ENCODE assay signal across 23 mouse cellular contexts in genomic region chr9:46186387-46186786, GRCm38 (mm10). TPM values are rescaled to one million over a fixed set of nuclear protein-coding genes. Genes with fewer than 3 reads are reported as not detected.
DNase-seq lines count a peak whose midpoint lies in the region; ATAC-seq and TF ChIP-seq lines count a peak whose summit lies in the region.
"Had no signal": no experiment of that assay in that cellular context is flagged by ENCODE, and none has a peak within 500 bp of the region (broad histone marks: within the 10 kb centered on the region; RNA-seq: fewer than 3 reads in every experiment).

No protein-coding gene starts in this region.

- intact Hi-C loops in left cerebral cortex, adult 2 months (cut with DNase I) = no loop called here
- intact Hi-C loops in left cerebral cortex, postnatal 4 days (cut with DNase I) = no loop called here

- WGBS in forebrain, postnatal 0 days = 86% methylated on average over 1 of the region's 1 CpGs
- WGBS in forebrain, embryonic 10.5 days = 76% methylated on average over 1 of the region's 1 CpGs
- 92% methylated on average over 1 of the region's 1 CpGs for WGBS in neural tube, embryonic 15.5 days

- no peaks in the 10 kb centered on the region for H3K36me3 ChIP-seq in forebrain, postnatal 0 days (ENCODE audit: insufficient read depth)
- H3K36me3 ChIP-seq in forebrain, embryonic 10.5 days (replicated peaks) = peaks cover 11% of the 10 kb centered on the region
- no peaks in the 10 kb centered on the region for H3K36me3 ChIP-seq in neural tube, embryonic 15.5 days
- H3K36me3 ChIP-seq: heart, embryonic 15.5 days; hindbrain, embryonic 15.5 days had no signal

- no peaks in the 10 kb centered on the region for H3K27me3 ChIP-seq in forebrain, postnatal 0 days (ENCODE audit: insufficient read depth, low read length)
- no peaks in the 10 kb centered on the region for H3K27me3 ChIP-seq in forebrain, embryonic 10.5 days (ENCODE audit: poor library complexity, severe bottlenecking)
- H3K27me3 ChIP-seq in neural tube, embryonic 15.5 days (replicated peaks) = no peaks in the 10 kb centered on the region
- H3K27me3 ChIP-seq: forebrain, embryonic 13.5 days; heart, embryonic 15.5 days; hindbrain, embryonic 15.5 days had no signal

- no peak overlapping the region for H3K4me3 ChIP-seq in forebrain, postnatal 0 days (ENCODE audit: low read depth, low read length)
- no peak overlapping the region for H3K4me3 ChIP-seq in forebrain, embryonic 10.5 days
- no peak overlapping the region for H3K4me3 ChIP-seq in left cerebral cortex, adult 2 months
- no peak overlapping the region for H3K4me3 ChIP-seq in neural tube, embryonic 15.5 days (replicated peaks)
- H3K4me3 ChIP-seq: forebrain, embryonic 13.5 days; heart, embryonic 15.5 days; hindbrain, embryonic 15.5 days; midbrain, embryonic 10.5 days had no signal

- H3K4me1 ChIP-seq in forebrain, postnatal 0 days (ENCODE audit: insufficient read depth) = no peaks in the 10 kb centered on the region
- 0 out of 2 replicates have a peak, but pooled peaks cover 5% of the 10 kb centered on the region for H3K4me1 ChIP-seq in forebrain, embryonic 10.5 days
- no peaks in the 10 kb centered on the region for H3K4me1 ChIP-seq in neural tube, embryonic 15.5 days
- H3K4me1 ChIP-seq: midbrain, embryonic 10.5 days had no signal

- no peak overlapping the region for H3K27ac ChIP-seq in forebrain, postnatal 0 days (ENCODE audit: low read depth, low read length)
- H3K27ac ChIP-seq in forebrain, embryonic 10.5 days = no peak overlapping the region
- no peak overlapping the region for H3K27ac ChIP-seq in left cerebral cortex, adult 2 months
- no peak overlapping the region for H3K27ac ChIP-seq in neural tube, embryonic 15.5 days (replicated peaks)
- H3K27ac ChIP-seq: forebrain, embryonic 13.5 days; heart, embryonic 15.5 days; hindbrain, embryonic 15.5 days; midbrain, embryonic 10.5 days had no signal

- no peak overlapping the region for H3K9ac ChIP-seq in forebrain, postnatal 0 days
- no peak overlapping the region for H3K9ac ChIP-seq in neural tube, embryonic 15.5 days (replicated peaks)
- H3K9ac ChIP-seq: forebrain, embryonic 13.5 days; heart, embryonic 15.5 days; hindbrain, embryonic 15.5 days had no signal

- TF ChIP-seq CTCF in forebrain, postnatal 0 days (IDR thresholded peaks at IDR 0.05; ENCODE audit: low read depth) = peak; percentile 31
- TF ChIP-seq CTCF in left cerebral cortex, adult 2 months (IDR thresholded peaks at IDR 0.05) = peak; percentile 44

- no peaks in the 10 kb centered on the region for H3K9me3 ChIP-seq in forebrain, postnatal 0 days (ENCODE audit: low read length)
- no peaks in the 10 kb centered on the region for H3K9me3 ChIP-seq in forebrain, embryonic 10.5 days
- no peaks in the 10 kb centered on the region for H3K9me3 ChIP-seq in neural tube, embryonic 15.5 days (replicated peaks)
- H3K9me3 ChIP-seq: forebrain, embryonic 13.5 days; heart, embryonic 15.5 days; hindbrain, embryonic 15.5 days; midbrain, embryonic 10.5 days had no signal

- no peak for ATAC-seq in forebrain, postnatal 0 days
- ATAC-seq in megakaryocyte progenitor cell, adult 5-6 weeks (replicated peaks; ENCODE audit: poor library complexity) = 0 out of 2 replicates have a peak, but pooled peaks have one; percentile 44
- no peak for ATAC-seq in neural tube, embryonic 15.5 days (ENCODE audit: low FRiP score)
- ATAC-seq: forebrain, embryonic 13.5 days had no signal

- no peak for DNase-seq in forebrain, postnatal 0 days
- DNase-seq in forebrain, embryonic 10.5 days (ENCODE audit: extremely low spot score, low spot score) = no peak
- no peak for DNase-seq in left cerebral cortex, adult 2 months (ENCODE audit: extremely low spot score in 1 of 2, low spot score in 2 of 2)
- DNase-seq in left cerebral cortex, postnatal 4 days = no peak
- peak; percentile 34 for DNase-seq in 416B (ENCODE audit: low read depth)
- DNase-seq in adrenal gland, postnatal 4 days (ENCODE audit: low spot score in 2 of 2) = no peak
- DNase-seq: adrenal gland, postnatal 36 days; cerebellum, postnatal 10 days; embryo, embryonic 11 days; kidney, adult 9 months; lung, postnatal 14 days; right cerebral cortex, postnatal 25 days; thymus, adult 2 months had no signal

- H3K4me2 ChIP-seq in forebrain, postnatal 0 days (ENCODE audit: low read depth) = no peak overlapping the region
- H3K4me2 ChIP-seq in neural tube, embryonic 15.5 days = no peak overlapping the region
- H3K4me2 ChIP-seq: forebrain, embryonic 13.5 days; heart, embryonic 15.5 days; hindbrain, embryonic 15.5 days had no signal

RNA-seq across cellular contexts. Expression of gene Apoa1, which starts 42.0 kb away (rescaled TPM):
- 1.1 and 1.4 TPM in 2 replicates for total RNA-seq in forebrain, postnatal 0 days (2014; rRNA removed)
- polyA plus RNA-seq in forebrain, postnatal 0 days (2015; fragmentation: Nextera tagmentation; extraction: Ambion mirVana) = 2.3 and 3.0 TPM in 2 replicates
- 0.95 and 1.1 TPM in 2 replicates for polyA plus RNA-seq in forebrain, embryonic 10.5 days (2016; fragmentation: Nextera tagmentation; extraction: Ambion mirVana)
- not detected for total RNA-seq in left cerebral cortex, adult 2 months (2021)
- total RNA-seq in left cerebral cortex, postnatal 4 days (2021) = 1 to 10 TPM in 1 of 2 experiments, not detected in 1; 1.4 TPM
- not detected in 2 replicates for total RNA-seq in megakaryocyte progenitor cell, adult 5-6 weeks (2015)
- total RNA-seq in megakaryocyte progenitor cell, adult 5-6 weeks (2017) = not detected in 2 replicates
- 7.3 and 19.9 TPM in 2 replicates for polyA plus RNA-seq in neural tube, embryonic 15.5 days (2015; fragmentation: Nextera tagmentation; extraction: Ambion mirVana)
- 1,000 to 10,000 TPM in 1 of 2 experiments, 10 to 100 TPM in 1; 38.1 to 1,458 TPM for total RNA-seq in adrenal gland, postnatal 4 days (2021)
- total RNA-seq: granulocyte monocyte progenitor cell, adult 5-6 weeks had no signal

RNA-seq across cellular contexts. Expression of gene Apoc3, which starts 49.0 kb away (rescaled TPM):
- total RNA-seq in forebrain, postnatal 0 days (2014; rRNA removed) = not detected in 2 replicates
- 0.44 TPM in 1 of 2 replicates, not detected in the other for polyA plus RNA-seq in forebrain, postnatal 0 days (2015; fragmentation: Nextera tagmentation; extraction: Ambion mirVana)
- not detected in 2 replicates for polyA plus RNA-seq in forebrain, embryonic 10.5 days (2016; fragmentation: Nextera tagmentation; extraction: Ambion mirVana)
- total RNA-seq in left cerebral cortex, adult 2 months (2021) = 1 to 10 TPM; 1.2 to 2.1 TPM
- total RNA-seq in left cerebral cortex, postnatal 4 days (2021) = not detected
- not detected in 2 replicates for total RNA-seq in megakaryocyte progenitor cell, adult 5-6 weeks (2015)
- total RNA-seq in megakaryocyte progenitor cell, adult 5-6 weeks (2017) = not detected in 2 replicates
- polyA plus RNA-seq in neural tube, embryonic 15.5 days (2015; fragmentation: Nextera tagmentation; extraction: Ambion mirVana) = 0.77 TPM in 1 of 2 replicates, not detected in the other
- 1 to 10 TPM in 1 of 2 experiments, under 1 TPM in 1; 0.64 to 9.5 TPM for total RNA-seq in adrenal gland, postnatal 4 days (2021)
- total RNA-seq: granulocyte monocyte progenitor cell, adult 5-6 weeks had no signal
- polyA plus RNA-seq: forebrain, embryonic 13.5 days; heart, embryonic 15.5 days; hindbrain, embryonic 15.5 days; limb, embryonic 14.5 days; midbrain, embryonic 10.5 days had no signal

RNA-seq across cellular contexts. Expression of gene Apoa4, which starts 54.1 kb away (rescaled TPM):
- total RNA-seq in forebrain, postnatal 0 days (2014; rRNA removed) = 0.31 TPM in 1 of 2 replicates, not detected in the other
- polyA plus RNA-seq in forebrain, postnatal 0 days (2015; fragmentation: Nextera tagmentation; extraction: Ambion mirVana) = not detected in 2 replicates
- polyA plus RNA-seq in forebrain, embryonic 10.5 days (2016; fragmentation: Nextera tagmentation; extraction: Ambion mirVana) = not detected in 2 replicates
- total RNA-seq in left cerebral cortex, adult 2 months (2021) = not detected
- total RNA-seq in left cerebral cortex, postnatal 4 days (2021) = not detected
- total RNA-seq in megakaryocyte progenitor cell, adult 5-6 weeks (2015) = not detected in 2 replicates
- not detected in 2 replicates for total RNA-seq in megakaryocyte progenitor cell, adult 5-6 weeks (2017)
- polyA plus RNA-seq in neural tube, embryonic 15.5 days (2015; fragmentation: Nextera tagmentation; extraction: Ambion mirVana) = 1.3 TPM in 1 of 2 replicates, not detected in the other
- 1 to 10 TPM in 1 of 2 experiments, under 1 TPM in 1; 0.48 to 3.8 TPM for total RNA-seq in adrenal gland, postnatal 4 days (2021)
- total RNA-seq: granulocyte monocyte progenitor cell, adult 5-6 weeks; layer of hippocampus, adult 18-20 months; left cerebral cortex, adult 8-10 months had no signal
- polyA plus RNA-seq: hindbrain, embryonic 15.5 days; midbrain, embryonic 10.5 days had no signal

Comparison
In these comparisons a context has a peak if more than half of its experiments do, and no peak if none do; other contexts are left out.
1. RNA of gene Apoa1, which starts 42.0 kb away (total RNA-seq): 38.1 to 1,458 TPM in adrenal gland, postnatal 4 days; 1.4 TPM in left cerebral cortex, postnatal 4 days, 1.1 to 1.4 TPM in forebrain, postnatal 0 days, not detected in left cerebral cortex, adult 2 months and not detected in megakaryocyte progenitor cell, adult 5-6 weeks; every median in the first group is over 10 times any median in the second.